Mouse (Mus musculus) forebrain, embryonic 12.5 days (tissue): ENCODE data around the gene Cep70. TPM values are rescaled to one million over a fixed set of nuclear protein-coding genes. Genes with fewer than 3 reads are reported as not detected.
A peak's percentile ranks its signal among the peaks of the same experiment; 100 is the strongest.

Experiments
- ATAC-seq: fragments of 200-750 bp; cut with Nextera tagmentation; 2 replicates; pipeline ENCODE4 v1.8.0; 2017; ENCODE audit warnings: moderate TSS enrichment; ENCODE audit not compliant: low FRiP score
- H3K27ac ChIP-seq: fragments of 300-500 bp; sonication (generic); 2 replicates; pipeline ENCODE4 v1.5.1; 2016; ENCODE audit warnings: mild to moderate bottlenecking
- H3K27me3 ChIP-seq: fragments of 300-500 bp; sonication (generic); 2 replicates; pipeline ENCODE4 v1.6.1; 2016; ENCODE audit warnings: mild to moderate bottlenecking
- H3K36me3 ChIP-seq: fragments of 300-500 bp; sonication (generic); replicated peaks from 2 replicates; pipeline ENCODE4 v1.6.1; 2016; ENCODE audit warnings: mild to moderate bottlenecking
- H3K4me1 ChIP-seq: fragments of 300-500 bp; sonication (generic); 2 replicates; pipeline ENCODE4 v1.6.1; 2016
- H3K4me2 ChIP-seq: fragments of 300-500 bp; sonication (generic); 2 replicates; pipeline ENCODE4 v1.6.1; 2016; ENCODE audit warnings: mild to moderate bottlenecking, moderate library complexity
- H3K4me3 ChIP-seq: fragments of 300-500 bp; sonication (generic); replicated peaks from 2 replicates; pipeline ENCODE4 v1.5.1; 2016; ENCODE audit warnings: mild to moderate bottlenecking
- H3K9ac ChIP-seq: fragments of 300-500 bp; sonication (generic); 2 replicates; pipeline ENCODE4 v1.6.1; 2016; ENCODE audit warnings: mild to moderate bottlenecking
- H3K9me3 ChIP-seq: fragments of 300-500 bp; sonication (generic); 2 replicates; pipeline ENCODE4 v1.6.1; 2016
- WGBS: fragments of 180-500 bp; shearing (Covaris S2); methylation state at CpG from one replicate; pipeline ENCODE4 v1.1.7; 2016; 5-methylcytosine and 5-hydroxymethylcytosine counted together
- polyA plus RNA-seq: library from polyadenylated mRNA; unstranded; fragments of >200 nt; fragmentation: Nextera tagmentation; extraction: Ambion mirVana; gene quantifications from 2 replicates; pipeline ENCODE4 v1.2.1, GENCODE M21; 2016

The Cep70 gene
- polyA plus RNA-seq, 1 experiment from 2014 or later = 64.1 TPM

- Histone ChIP-seq H3K36me3 (peaks cover 7% of the 10 kb centered on the region; the same call in 1 of the 2 replicates), H3K9me3 (no peaks in the 10 kb centered on the region), H3K27me3 (no peaks in the 10 kb centered on the region), H3K4me2 (peak overlapping the region; percentile 67), H3K9ac (0 out of 2 replicates have a peak overlapping the region, but pooled peaks have one; percentile 30), H3K4me1 (peaks cover 9% of the 10 kb centered on the region; the same call in 1 of the 2 replicates), H3K27ac (peak overlapping the region; percentile 27; the same call in 1 of the 2 replicates), H3K4me3 (peak overlapping the region; percentile 82)
- WGBS = 10% methylated on average over 17 of the region's 17 CpGs
- peak; percentile 65 for ATAC-seq
These were observed 506 bp upstream of the Cep70 start for GRCm38 (mm10) chr9:99242533-99243189.

DNA sequence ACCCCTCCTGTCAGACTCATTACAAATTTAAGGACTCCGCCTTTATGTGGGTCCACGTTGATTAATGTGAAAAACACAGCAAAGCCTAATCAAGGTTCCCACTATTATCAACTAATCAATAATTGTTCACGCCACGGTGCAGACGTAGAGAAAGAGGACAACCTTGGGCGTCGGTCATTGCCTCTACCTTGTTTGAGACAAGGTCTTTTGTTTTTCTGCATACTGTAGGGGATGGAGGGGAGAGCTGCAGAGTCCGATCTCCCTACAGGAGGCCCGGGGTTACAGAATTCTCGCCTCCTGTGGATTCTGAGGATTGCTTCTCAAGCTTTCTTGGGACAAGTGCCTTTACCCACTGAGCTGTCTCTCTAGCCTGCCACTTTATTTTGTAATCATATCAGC, 727 bp downstream of the Cep70 start:
- Histone ChIP-seq H3K4me2 (peak overlapping the region; percentile 67), H3K4me3 (peak overlapping the region; percentile 82), H3K27me3 (no peaks in the 10 kb centered on the region), H3K9ac (peak overlapping the region; percentile 76), H3K4me1 (peaks cover 9% of the 10 kb centered on the region; the same call in 1 of the 2 replicates), H3K9me3 (no peaks in the 10 kb centered on the region), H3K27ac (peak overlapping the region; percentile 73), H3K36me3 (peaks cover 10% of the 10 kb centered on the region)
- WGBS = 3% methylated on average over 10 of the region's 10 CpGs
- ATAC-seq = peak; percentile 22

DNA sequence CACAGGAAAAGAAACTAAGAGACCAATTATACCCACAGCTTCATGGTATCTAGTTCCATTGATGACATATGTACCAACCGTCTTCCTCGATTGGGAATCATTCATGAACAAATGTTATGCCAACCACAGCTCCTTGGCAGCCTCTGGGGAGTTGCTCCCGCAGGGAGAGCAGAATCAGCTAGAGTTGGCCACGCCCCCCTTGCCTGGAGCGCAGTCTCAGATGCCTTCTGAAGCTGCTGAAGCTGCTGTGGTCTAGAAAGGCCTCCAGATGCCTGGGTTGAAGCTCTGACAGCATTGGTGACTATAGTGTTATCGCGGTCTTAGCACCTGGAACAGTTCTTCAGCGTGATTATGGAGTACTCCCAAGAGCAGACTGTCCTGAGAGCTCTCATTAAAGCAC, 5.1 kb downstream of the Cep70 start:
- Histone ChIP-seq H3K9ac (no peak overlapping the region), H3K36me3 (peaks cover 15% of the 10 kb centered on the region), H3K4me1 (peaks cover 4% of the 10 kb centered on the region; the same call in 1 of the 2 replicates), H3K4me3 (no peak overlapping the region), H3K27ac (no peak overlapping the region), H3K9me3 (no peaks in the 10 kb centered on the region), H3K4me2 (no peak overlapping the region), H3K27me3 (no peaks in the 10 kb centered on the region)
- WGBS = 62% methylated on average over 8 of the region's 8 CpGs
- ATAC-seq = no peak

- Histone ChIP-seq H3K9me3 (no peaks in the 10 kb centered on the region), H3K4me1 (peaks cover 3% of the 10 kb centered on the region; the same call in 1 of the 2 replicates), H3K27me3 (no peaks in the 10 kb centered on the region), H3K27ac (no peak overlapping the region), H3K36me3 (peaks cover 17% of the 10 kb centered on the region), H3K9ac (no peak overlapping the region), H3K4me3 (no peak overlapping the region), H3K4me2 (no peak overlapping the region)
- 95% methylated on average over 4 of the region's 4 CpGs for WGBS
- no peak for ATAC-seq
These were observed 5.7 kb downstream of the Cep70 start for GRCm38 (mm10) chr9:99248906-99249305.

- WGBS = 94% methylated on average over 10 of the region's 10 CpGs
- Histone ChIP-seq H3K36me3 (peaks cover 46% of the 10 kb centered on the region), H3K27ac (no peak overlapping the region), H3K4me3 (no peak overlapping the region), H3K4me2 (no peak overlapping the region), H3K9ac (no peak overlapping the region), H3K9me3 (no peaks in the 10 kb centered on the region), H3K4me1 (no peaks in the 10 kb centered on the region), H3K27me3 (no peaks in the 10 kb centered on the region)
- ATAC-seq = no peak
These were observed 10.7 kb downstream of the Cep70 start for GRCm38 (mm10) chr9:99253861-99254260.

GRCm38 (mm10) chr9:99256206-99256605, 13.0 kb downstream of the Cep70 start:
- Histone ChIP-seq H3K9ac (no peak overlapping the region), H3K4me3 (no peak overlapping the region), H3K27ac (no peak overlapping the region), H3K4me1 (no peaks in the 10 kb centered on the region), H3K36me3 (peaks cover 57% of the 10 kb centered on the region), H3K27me3 (no peaks in the 10 kb centered on the region), H3K9me3 (no peaks in the 10 kb centered on the region), H3K4me2 (no peak overlapping the region)
- WGBS = 96% methylated on average over 1 of the region's 1 CpGs
- ATAC-seq = no peak

DNA sequence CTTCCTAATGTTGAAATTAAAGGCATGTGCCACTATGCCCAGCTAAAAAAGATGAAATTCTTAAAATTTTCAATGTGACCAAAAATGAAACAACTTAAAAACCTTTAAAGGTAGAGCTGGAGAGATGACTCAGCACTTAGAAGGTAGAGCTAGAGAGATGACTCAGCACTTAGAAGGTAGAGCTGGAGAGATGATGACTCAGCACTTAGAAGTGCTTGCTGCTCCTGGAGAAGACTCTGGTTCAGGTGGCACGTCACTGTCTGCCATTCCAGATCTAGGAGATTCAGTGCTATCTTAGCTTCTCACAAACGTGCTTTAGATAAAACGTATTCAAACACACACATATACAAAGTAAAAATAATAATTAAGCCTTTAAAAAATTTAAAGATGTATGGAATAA, 13.7 kb downstream of the Cep70 start:
- H3K27ac ChIP-seq = no peak overlapping the region
- WGBS = 92% methylated on average over 3 of the region's 3 CpGs
- no peaks in the 10 kb centered on the region for H3K4me1 ChIP-seq
- peaks cover 58% of the 10 kb centered on the region for H3K36me3 ChIP-seq
- no peaks in the 10 kb centered on the region for H3K9me3 ChIP-seq
- no peak overlapping the region for H3K4me3 ChIP-seq
- H3K27me3 ChIP-seq = no peaks in the 10 kb centered on the region
- no peak for ATAC-seq
- no peak overlapping the region for H3K4me2 ChIP-seq
- no peak overlapping the region for H3K9ac ChIP-seq

DNA sequence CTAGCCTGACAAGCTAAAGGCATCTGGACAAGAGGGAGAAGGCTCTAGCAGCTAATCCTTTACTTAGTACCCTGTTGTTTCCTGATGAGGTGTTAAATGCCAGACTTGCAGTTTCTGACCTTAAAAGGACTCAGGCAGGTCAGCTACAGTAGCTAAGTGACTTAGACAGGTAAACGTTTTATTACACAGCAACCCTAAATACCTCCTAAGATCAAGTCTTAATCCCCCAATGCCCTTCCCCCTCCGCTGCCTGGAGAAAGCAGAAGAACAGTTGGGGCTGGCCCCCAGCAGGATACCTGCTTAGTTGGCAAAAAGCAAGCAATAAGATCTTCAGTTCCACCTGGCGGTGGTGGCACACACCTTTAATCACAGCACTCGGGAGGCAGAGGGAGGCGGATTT, 15.7 kb downstream of the Cep70 start:
- Histone ChIP-seq H3K36me3 (peaks cover 69% of the 10 kb centered on the region), H3K27ac (no peak overlapping the region), H3K4me2 (no peak overlapping the region), H3K9ac (no peak overlapping the region), H3K9me3 (no peaks in the 10 kb centered on the region), H3K4me3 (no peak overlapping the region), H3K27me3 (no peaks in the 10 kb centered on the region), H3K4me1 (no peaks in the 10 kb centered on the region)
- no peak for ATAC-seq
- 71% methylated on average over 5 of the region's 5 CpGs for WGBS

DNA sequence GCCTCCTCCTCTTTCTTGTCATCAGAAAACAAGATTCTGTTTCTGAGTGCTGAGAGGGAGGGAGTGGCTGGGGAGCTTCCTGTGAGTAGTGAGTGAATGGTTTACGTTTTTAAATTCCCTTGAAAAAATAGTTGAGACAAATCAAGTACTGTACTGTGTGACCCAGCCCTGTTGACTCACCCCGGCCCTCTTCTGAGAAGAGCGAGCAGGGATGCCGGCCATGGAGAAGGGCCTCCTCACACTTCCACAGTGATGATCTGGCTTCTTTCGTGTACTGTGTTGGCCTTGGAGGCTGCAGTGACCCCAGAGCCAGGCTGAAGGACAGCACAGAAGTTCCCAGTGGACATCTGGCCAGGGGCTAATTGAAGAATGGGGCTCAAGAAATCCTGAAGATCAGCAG, 61.1 kb downstream of the Cep70 start:
- no peaks in the 10 kb centered on the region for H3K9me3 ChIP-seq
- 95% methylated on average over 5 of the region's 5 CpGs for WGBS
- no peak overlapping the region for H3K9ac ChIP-seq
- no peaks in the 10 kb centered on the region for H3K27me3 ChIP-seq
- peaks cover 42% of the 10 kb centered on the region for H3K36me3 ChIP-seq
- H3K27ac ChIP-seq = no peak overlapping the region
- H3K4me2 ChIP-seq = no peak overlapping the region
- no peaks in the 10 kb centered on the region for H3K4me1 ChIP-seq
- ATAC-seq = no peak
- H3K4me3 ChIP-seq = no peak overlapping the region

GRCm38 (mm10) chr9:99306226-99306625, 63.1 kb downstream of the Cep70 start:
- Histone ChIP-seq H3K4me1 (no peaks in the 10 kb centered on the region), H3K27ac (no peak overlapping the region), H3K4me2 (no peak overlapping the region), H3K9me3 (no peaks in the 10 kb centered on the region), H3K27me3 (no peaks in the 10 kb centered on the region), H3K9ac (no peak overlapping the region), H3K4me3 (no peak overlapping the region), H3K36me3 (peaks cover 40% of the 10 kb centered on the region)
- ATAC-seq = no peak
- WGBS = 92% methylated on average over 6 of the region's 6 CpGs

- no peaks in the 10 kb centered on the region for H3K36me3 ChIP-seq
- WGBS = 72% methylated on average over 8 of the region's 8 CpGs
- no peaks in the 10 kb centered on the region for H3K4me1 ChIP-seq
- ATAC-seq = no peak
- H3K9ac ChIP-seq = no peak overlapping the region
- no peak overlapping the region for H3K4me2 ChIP-seq
- H3K4me3 ChIP-seq = no peak overlapping the region
- H3K27me3 ChIP-seq = no peaks in the 10 kb centered on the region
- H3K9me3 ChIP-seq = no peaks in the 10 kb centered on the region
- no peak overlapping the region for H3K27ac ChIP-seq
These were observed 76.3 kb downstream of the Cep70 start for GRCm38 (mm10) chr9:99319343-99319951.

GRCm38 (mm10) chr9:99320006-99320405, 76.8 kb downstream of the Cep70 start:
- ATAC-seq = no peak
- Histone ChIP-seq H3K4me3 (no peak overlapping the region), H3K9me3 (no peaks in the 10 kb centered on the region), H3K27ac (no peak overlapping the region), H3K27me3 (no peaks in the 10 kb centered on the region), H3K4me1 (no peaks in the 10 kb centered on the region), H3K36me3 (no peaks in the 10 kb centered on the region), H3K9ac (no peak overlapping the region), H3K4me2 (no peak overlapping the region)
- 91% methylated on average over 8 of the region's 8 CpGs for WGBS
